Mouse (Mus musculus) lung, embryonic 14.5 days (tissue): ENCODE results near the gene Magi1. TPM values are rescaled to one million over a fixed set of nuclear protein-coding genes. Genes with fewer than 3 reads are reported as not detected.
A peak's percentile ranks its signal among the peaks of the same experiment; 100 is the strongest.

Source experiments
- ATAC-seq: fragments of 200-750 bp; cut with Nextera tagmentation; 2 replicates; pipeline ENCODE4 v1.8.0; 2017; ENCODE audit warnings: mild to moderate bottlenecking, moderate TSS enrichment, moderate library complexity; ENCODE audit not compliant: insufficient read depth
- DNase-seq: peaks from one replicate; pipeline ENCODE4 v3.0.0-alpha.2; 2015
- H3K27ac ChIP-seq: fragments of 300-500 bp; sonication (generic); 2 replicates; pipeline ENCODE4 v1.5.1; 2014; ENCODE audit warnings: low read depth, mild to moderate bottlenecking, moderate library complexity
- H3K27me3 ChIP-seq: fragments of 300-500 bp; sonication (generic); 2 replicates; pipeline ENCODE4 v1.6.1; 2014; ENCODE audit warnings: low read length, control low read depth; ENCODE audit not compliant: insufficient read depth
- H3K36me3 ChIP-seq: fragments of 300-500 bp; sonication (generic); 2 replicates; pipeline ENCODE4 v1.6.1; 2014; ENCODE audit warnings: control low read depth; ENCODE audit not compliant: insufficient read depth
- H3K4me1 ChIP-seq: fragments of 300-500 bp; sonication (generic); 2 replicates; pipeline ENCODE4 v1.6.1; 2014; ENCODE audit warnings: antibody characterized with exemption, control low read depth; ENCODE audit not compliant: insufficient read depth
- H3K4me2 ChIP-seq: fragments of 300-500 bp; sonication (generic); 2 replicates; pipeline ENCODE4 v1.6.1; 2014; ENCODE audit warnings: mild to moderate bottlenecking
- H3K4me3 ChIP-seq: fragments of 300-500 bp; sonication (generic); 2 replicates; pipeline ENCODE4 v1.5.1; 2014; ENCODE audit warnings: low read depth, low read length
- H3K9ac ChIP-seq: fragments of 300-500 bp; sonication (generic); 2 replicates; pipeline ENCODE4 v1.6.1; 2014
- H3K9me3 ChIP-seq: fragments of 300-500 bp; sonication (generic); 2 replicates; pipeline ENCODE4 v1.6.1; 2016; ENCODE audit warnings: low read depth, low read length, control low read depth
- CTCF ChIP-seq: IDR thresholded peaks from 2 replicates; pipeline ENCODE4 v1.5.1; 2016; ENCODE audit warnings: antibody characterized with exemption, low read depth
- WGBS: fragments of 180-500 bp; shearing (Covaris S2); extraction: QIAGEN DNeasy Blood & Tissue Kit; methylation state at CpG from one replicate; pipeline ENCODE4 v1.1.7; 2014; 5-methylcytosine and 5-hydroxymethylcytosine counted together
- polyA plus RNA-seq: library from polyadenylated mRNA; unstranded; fragments of >200 nt; fragmentation: Nextera tagmentation; extraction: Ambion mirVana; gene quantifications from 2 replicates; pipeline ENCODE4 v1.2.1, GENCODE M21; 2014

Magi1 gene
- polyA plus RNA-seq, 1 experiment from 2014 or later, result 10.1 TPM

DNA sequence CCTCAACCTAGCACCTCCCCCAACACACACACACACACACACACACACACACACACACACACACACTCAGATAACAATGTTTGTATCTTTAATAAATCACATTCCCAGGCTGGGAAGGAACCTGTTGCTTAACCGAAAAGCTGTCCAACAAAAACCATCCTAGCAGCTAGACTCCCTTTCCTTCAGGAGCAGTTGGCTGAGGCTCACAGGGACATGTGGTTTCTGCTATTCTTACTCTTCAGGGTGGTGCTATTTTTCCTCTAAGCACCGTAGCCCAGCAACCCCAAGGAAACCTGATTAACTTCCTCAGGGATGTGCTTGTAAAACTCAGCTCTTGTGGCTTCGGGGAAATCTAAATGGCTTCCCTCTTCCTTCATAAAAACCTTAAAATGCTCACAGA, 57.9 kb downstream of the Magi1 start:
- ATAC-seq, result no peak
- H3K4me2 ChIP-seq, result no peak overlapping the region
- no peak overlapping the region for H3K9ac ChIP-seq
- no peak overlapping the region for H3K27ac ChIP-seq
- DNase-seq, result no peak
- no peaks in the 10 kb centered on the region for H3K27me3 ChIP-seq
- H3K9me3 ChIP-seq, result no peaks in the 10 kb centered on the region
- no peak overlapping the region for H3K4me3 ChIP-seq
- no peak for TF ChIP-seq CTCF
- H3K36me3 ChIP-seq, result no peaks in the 10 kb centered on the region
- WGBS, result 28% methylated on average over 3 of the region's 3 CpGs
- H3K4me1 ChIP-seq, result peaks cover 12% of the 10 kb centered on the region; the same call in 1 of the 2 replicates

DNA sequence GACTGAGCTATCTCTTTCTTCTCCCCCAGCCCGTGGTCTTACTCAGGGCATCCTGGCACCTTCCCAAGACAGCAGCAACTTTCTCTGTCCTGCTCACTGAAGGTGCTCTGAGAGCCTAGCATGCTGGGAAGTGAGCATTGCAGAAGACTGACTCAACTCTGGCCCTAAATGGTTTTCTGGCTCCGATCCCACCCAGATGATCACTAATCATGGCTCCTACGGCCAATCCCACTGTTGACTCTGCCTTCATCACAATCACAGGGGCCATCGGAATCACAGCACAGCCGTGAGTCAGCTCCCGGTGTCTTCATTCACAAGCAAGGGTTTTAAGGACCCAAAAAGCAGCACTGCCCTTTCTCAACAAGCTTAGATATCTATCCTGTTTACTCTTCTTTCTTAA, 58.6 kb downstream of the Magi1 start:
- no peak overlapping the region for H3K4me2 ChIP-seq

DNA sequence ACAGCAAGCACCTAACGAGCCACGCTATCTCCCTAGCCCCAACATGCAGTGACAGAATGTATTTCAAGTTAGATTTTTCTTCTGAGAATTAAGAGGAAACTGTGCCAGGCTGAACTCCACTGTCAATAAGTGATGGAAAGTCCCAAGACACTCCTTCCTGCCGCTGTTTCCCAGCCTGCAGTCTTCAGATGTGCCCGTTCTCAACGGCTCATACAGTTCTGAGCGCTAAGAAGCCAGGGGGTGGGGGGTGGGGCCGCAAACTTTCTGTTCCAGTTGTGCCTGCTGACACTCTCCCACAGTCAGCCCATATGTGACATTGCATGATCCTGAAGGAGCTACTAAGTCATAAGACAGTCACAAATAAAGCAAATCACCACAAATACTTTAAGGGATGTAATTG, 61.5 kb downstream of the Magi1 start:
- no peak overlapping the region for H3K27ac ChIP-seq
- ATAC-seq, result no peak
- no peak overlapping the region for H3K9ac ChIP-seq
- no peak for TF ChIP-seq CTCF
- H3K36me3 ChIP-seq, result no peaks in the 10 kb centered on the region
- H3K4me1 ChIP-seq, result peaks cover 8% of the 10 kb centered on the region; the same call in 1 of the 2 replicates
- H3K4me3 ChIP-seq, result no peak overlapping the region
- no peak overlapping the region for H3K4me2 ChIP-seq
- DNase-seq, result no peak
- no peaks in the 10 kb centered on the region for H3K9me3 ChIP-seq
- WGBS, result 36% methylated on average over 7 of the region's 7 CpGs
- H3K27me3 ChIP-seq, result no peaks in the 10 kb centered on the region

More for the DNA sequence above, 58.6 kb downstream of the Magi1 start:
- TF ChIP-seq CTCF, result no peak
- H3K27ac ChIP-seq, result no peak overlapping the region
- ATAC-seq (no peak), DNase-seq (no peak)
- no peaks in the 10 kb centered on the region for H3K36me3 ChIP-seq
- no peak overlapping the region for H3K4me3 ChIP-seq
- H3K9ac ChIP-seq, result no peak overlapping the region
- no peaks in the 10 kb centered on the region for H3K27me3 ChIP-seq
- 0 out of 2 replicates have a peak, but pooled peaks cover 5% of the 10 kb centered on the region for H3K4me1 ChIP-seq
- 46% methylated on average over 6 of the region's 6 CpGs for WGBS
- H3K9me3 ChIP-seq, result no peaks in the 10 kb centered on the region

DNA sequence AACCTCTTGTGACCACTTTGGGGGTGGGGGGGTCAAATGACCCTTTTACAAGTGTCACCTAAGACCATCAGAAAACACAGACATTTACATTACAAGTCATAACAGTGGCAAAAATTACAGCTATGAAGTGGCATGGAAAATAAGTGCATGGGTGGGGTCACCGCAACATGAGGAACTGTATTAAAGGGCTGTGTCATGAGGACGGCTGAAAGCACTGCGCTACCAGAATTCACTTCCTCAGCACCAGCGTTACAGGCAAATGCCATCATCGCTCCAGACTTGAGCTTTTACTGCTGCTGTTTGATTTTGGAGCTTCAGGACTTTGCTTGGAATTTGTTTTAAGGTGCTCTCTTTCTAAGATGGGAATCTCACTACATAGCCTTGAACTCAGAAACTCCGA, 62.0 kb downstream of the Magi1 start:
- ATAC-seq (no peak), DNase-seq (no peak)
- 79% methylated on average over 6 of the region's 6 CpGs for WGBS
- Histone ChIP-seq H3K9ac (no peak overlapping the region), H3K36me3 (no peaks in the 10 kb centered on the region), H3K27ac (no peak overlapping the region), H3K4me1 (peaks cover 8% of the 10 kb centered on the region; the same call in 1 of the 2 replicates), H3K4me3 (no peak overlapping the region), H3K27me3 (no peaks in the 10 kb centered on the region), H3K4me2 (no peak overlapping the region), H3K9me3 (no peaks in the 10 kb centered on the region)
- no peak for TF ChIP-seq CTCF

DNA sequence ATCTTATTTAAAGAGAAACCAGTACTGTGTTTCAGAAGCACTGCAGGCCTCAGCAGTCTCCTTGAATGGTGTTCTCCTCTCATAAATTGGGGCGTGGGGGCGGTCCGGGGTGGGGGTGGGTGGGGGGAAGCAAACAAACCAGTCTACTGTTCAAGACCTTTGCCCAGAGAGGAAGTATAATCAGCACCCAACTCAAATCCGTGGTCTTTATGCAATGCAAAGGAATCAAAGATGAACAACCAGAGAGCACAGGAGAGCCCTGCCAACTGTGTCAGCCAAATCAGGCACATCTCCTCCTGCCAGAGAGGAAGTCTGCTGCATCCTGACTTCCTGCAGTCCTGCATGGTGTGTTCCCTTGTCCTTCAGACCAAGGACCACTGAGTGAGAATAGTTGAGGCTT, 65.6 kb downstream of the Magi1 start:
- DNase-seq (peak; percentile 52), ATAC-seq (no peak)
- no peaks in the 10 kb centered on the region for H3K36me3 ChIP-seq
- H3K27me3 ChIP-seq, result no peaks in the 10 kb centered on the region
- H3K9ac ChIP-seq, result no peak overlapping the region
- H3K4me1 ChIP-seq, result peaks cover 11% of the 10 kb centered on the region; the same call in 1 of the 2 replicates
- H3K27ac ChIP-seq, result no peak overlapping the region
- 77% methylated on average over 4 of the region's 4 CpGs for WGBS
- no peak overlapping the region for H3K4me2 ChIP-seq
- H3K9me3 ChIP-seq, result no peaks in the 10 kb centered on the region
- no peak for TF ChIP-seq CTCF
- no peak overlapping the region for H3K4me3 ChIP-seq

DNA sequence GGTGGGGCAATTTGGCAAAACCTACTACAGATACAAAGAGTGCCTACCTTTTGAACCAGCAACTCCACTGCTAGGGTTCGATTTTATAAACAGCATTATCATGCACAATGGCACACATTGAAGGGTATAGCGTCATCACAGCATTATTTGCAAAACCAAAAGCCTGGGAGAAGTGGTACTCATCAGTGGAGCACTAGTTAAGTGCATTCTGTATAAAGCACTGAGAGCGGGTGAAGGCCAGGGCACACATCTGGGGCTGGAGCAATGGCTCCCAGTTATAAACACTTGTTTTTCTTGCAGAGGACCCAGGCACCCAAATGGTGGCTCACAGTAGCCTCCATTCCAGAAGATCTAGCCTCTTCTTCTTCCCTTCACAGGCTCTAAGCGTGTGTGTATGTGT, 67.9 kb downstream of the Magi1 start:
- no peak overlapping the region for H3K9ac ChIP-seq
- no peaks in the 10 kb centered on the region for H3K36me3 ChIP-seq
- DNase-seq (no peak), ATAC-seq (no peak)
- peaks cover 11% of the 10 kb centered on the region; the same call in 1 of the 2 replicates for H3K4me1 ChIP-seq
- no peak overlapping the region for H3K4me3 ChIP-seq
- no peak for TF ChIP-seq CTCF
- H3K27ac ChIP-seq, result peak overlapping the region; percentile 65; the same call in 1 of the 2 replicates
- no peaks in the 10 kb centered on the region for H3K27me3 ChIP-seq
- whole genome bisulfite sequencing, result 74% methylated on average over 4 of the region's 4 CpGs
- no peaks in the 10 kb centered on the region for H3K9me3 ChIP-seq
- no peak overlapping the region for H3K4me2 ChIP-seq

DNA sequence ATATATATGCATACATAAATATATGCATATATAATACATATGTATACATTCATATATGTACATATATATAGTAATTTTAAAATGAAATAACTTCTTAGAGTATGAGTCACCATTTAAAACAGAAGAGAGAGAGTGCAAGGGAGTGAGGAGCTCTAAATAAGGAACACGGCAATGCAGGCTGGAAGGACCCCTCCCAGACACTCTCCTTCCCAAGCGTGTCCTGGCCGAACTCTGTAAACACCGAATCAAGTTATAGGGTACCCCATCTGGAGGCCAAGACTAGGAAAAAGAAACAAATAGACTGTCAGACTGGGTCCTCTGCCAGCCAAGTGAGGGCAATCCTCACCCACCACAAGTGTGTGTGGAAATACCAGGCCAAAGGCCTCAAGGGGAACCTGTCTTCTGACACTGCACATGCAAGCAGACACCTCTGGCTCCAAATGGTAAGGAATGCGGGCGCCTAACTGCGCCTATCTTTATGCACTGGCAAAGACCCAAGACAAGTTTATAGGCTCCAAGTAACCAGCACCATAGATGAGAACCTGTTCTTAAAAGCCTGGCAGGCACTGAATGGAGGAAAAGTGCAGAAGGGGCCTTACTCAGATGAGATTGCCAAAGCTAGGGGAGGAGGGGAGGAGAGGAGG, 68.7 kb downstream of the Magi1 start:
- peak overlapping the region; percentile 65; the same call in 1 of the 2 replicates for H3K27ac ChIP-seq
- ATAC-seq (peak; percentile 54; the same call in 1 of the 2 replicates), DNase-seq (no peak)
- H3K4me1 ChIP-seq, result peaks cover 11% of the 10 kb centered on the region; the same call in 1 of the 2 replicates
- no peaks in the 10 kb centered on the region for H3K27me3 ChIP-seq
- H3K36me3 ChIP-seq, result no peaks in the 10 kb centered on the region
- H3K4me3 ChIP-seq, result no peak overlapping the region
- H3K9me3 ChIP-seq, result no peaks in the 10 kb centered on the region
- 49% methylated on average over 7 of the region's 7 CpGs for WGBS
- no peak overlapping the region for H3K9ac ChIP-seq
- H3K4me2 ChIP-seq, result no peak overlapping the region
- 0 out of 2 replicates have a peak, but pooled peaks have one; percentile 1 for TF ChIP-seq CTCF
